Mouse (Mus musculus) gastrocnemius, postnatal 10 days (tissue): ENCODE data around the gene Nfkbia. TPM values are rescaled to one million over a fixed set of nuclear protein-coding genes. Genes with fewer than 3 reads are reported as not detected.

ENCODE experiments used
- DNase-seq: peaks from one replicate; pipeline ENCODE4 v3.0.0; 2021; ENCODE audit warnings: mixed read lengths
- total RNA-seq, 2 experiments: library from RNA; stranded (reverse); gene quantifications; 2 replicates each; pipeline ENCODE4 v1.2.3; 2021

Nfkbia gene
- total RNA-seq, 2 experiments from 2014 or later = 24.8 to 38.1 TPM

DNA sequence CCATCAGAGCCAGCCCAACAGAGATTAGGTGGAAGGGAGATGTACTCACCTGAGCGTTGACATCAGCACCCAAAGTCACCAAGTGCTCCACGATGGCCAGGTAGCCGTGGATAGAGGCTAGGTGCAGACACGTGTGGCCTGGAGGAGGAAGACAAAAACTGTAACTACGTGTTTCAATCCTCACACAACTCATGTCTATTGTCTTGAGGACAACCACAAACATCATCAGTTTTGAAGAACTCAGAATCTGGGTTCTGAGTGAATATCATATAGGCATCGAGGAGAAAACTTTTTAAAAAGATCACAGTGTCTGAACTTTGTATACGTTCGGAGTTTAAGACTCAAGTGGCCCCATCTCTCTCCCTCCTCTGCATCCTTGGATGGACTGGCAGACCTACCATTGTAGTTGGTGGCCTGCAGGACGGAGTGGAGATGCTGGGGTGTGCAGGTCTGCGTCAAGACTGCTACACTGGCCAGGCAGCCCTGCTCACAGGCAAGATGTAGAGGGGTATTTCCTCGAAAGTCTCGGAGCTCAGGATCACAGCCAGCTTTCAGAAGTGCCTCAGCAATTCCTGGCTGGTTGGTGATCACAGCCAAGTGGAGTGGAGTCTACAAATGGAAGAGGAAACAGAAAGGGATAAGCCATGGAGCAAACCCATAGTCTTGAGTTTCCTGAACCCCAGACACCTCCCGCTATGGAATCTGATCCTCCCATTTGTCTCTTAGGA is 1.6 kb downstream of the Nfkbia start:
- no peak for DNase-seq

- no peak for DNase-seq
Observed at GRCm38 (mm10) chr12:55489986-55490721, 2.3 kb downstream of the Nfkbia start.

DNA sequence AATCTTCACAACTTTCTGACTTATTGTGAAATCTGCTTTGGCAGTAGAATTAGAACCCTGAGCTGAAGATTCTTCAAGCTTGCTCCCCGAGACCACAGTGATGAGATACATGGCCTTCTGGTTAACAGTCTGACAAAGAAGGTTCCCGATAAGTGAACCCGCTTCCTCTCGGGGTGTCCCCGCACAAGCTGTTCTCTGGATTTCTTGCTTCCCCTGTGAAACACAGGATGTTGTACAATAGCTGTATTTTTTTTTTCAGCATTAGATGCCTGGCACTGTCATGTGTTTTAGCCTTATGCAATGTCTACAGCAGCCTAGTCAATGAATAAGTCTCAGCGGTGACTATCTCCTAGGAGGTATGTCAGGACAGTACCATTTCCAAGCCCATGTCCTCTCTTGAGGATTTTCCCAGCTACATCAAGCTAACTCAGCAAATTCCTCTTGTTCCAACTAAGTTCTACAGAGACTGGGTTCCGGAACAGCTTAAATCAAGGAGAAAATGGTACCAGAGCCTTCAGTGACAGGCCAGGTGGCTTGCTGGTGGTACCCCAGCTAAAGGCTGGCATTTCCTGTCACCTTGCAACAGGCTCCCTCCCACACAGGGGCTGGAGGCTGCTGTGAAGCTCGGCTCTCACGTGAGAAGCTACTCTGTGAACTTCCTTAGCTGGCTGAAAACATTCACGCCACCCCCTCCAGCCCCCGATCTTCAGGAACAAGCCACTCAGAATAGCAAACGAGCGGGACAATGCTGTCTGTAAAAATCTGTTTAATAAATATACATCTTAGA is 3.6 kb downstream of the Nfkbia start:
- no peak for DNase-seq

GRCm38 (mm10) chr12:55487843-55488660 is 4.4 kb downstream of the Nfkbia start:
- no peak for DNase-seq

DNA sequence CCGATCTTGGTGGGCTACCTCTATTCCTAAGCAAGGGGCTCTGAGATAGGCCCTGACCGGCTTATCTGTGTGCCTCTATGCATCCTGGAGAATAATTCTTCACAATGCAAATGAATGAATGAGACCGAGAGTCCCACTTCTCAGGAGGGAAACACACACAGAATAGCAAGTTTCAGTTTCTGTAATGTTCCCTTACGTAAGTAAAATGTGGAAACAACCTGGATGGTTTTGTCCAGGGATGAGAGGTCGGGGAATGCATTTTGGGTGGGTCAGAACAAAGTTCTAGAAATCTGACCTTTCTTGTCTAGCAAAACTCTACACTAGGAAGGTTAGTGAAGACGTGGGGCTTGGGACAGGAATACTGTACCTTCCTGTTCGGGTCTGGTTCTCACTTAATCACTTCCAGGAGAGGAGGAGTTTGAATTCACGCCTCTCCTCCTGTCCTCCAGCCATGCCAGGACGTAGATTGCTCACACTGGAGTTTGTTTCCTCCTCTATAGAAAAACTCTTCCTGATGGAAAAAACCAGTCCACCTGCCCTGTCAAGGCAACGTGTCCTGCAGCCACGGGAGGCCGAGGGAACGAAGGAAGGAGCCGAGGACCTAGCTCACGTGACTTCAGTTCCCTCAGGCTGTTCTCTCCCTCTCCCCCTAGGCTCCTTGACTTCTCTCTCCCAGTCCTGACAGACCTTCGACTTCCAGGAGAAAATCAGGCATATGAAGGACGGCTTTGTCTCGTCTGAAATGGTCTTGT is 5.3 kb downstream of the Nfkbia start:
- DNase-seq = no peak

DNA sequence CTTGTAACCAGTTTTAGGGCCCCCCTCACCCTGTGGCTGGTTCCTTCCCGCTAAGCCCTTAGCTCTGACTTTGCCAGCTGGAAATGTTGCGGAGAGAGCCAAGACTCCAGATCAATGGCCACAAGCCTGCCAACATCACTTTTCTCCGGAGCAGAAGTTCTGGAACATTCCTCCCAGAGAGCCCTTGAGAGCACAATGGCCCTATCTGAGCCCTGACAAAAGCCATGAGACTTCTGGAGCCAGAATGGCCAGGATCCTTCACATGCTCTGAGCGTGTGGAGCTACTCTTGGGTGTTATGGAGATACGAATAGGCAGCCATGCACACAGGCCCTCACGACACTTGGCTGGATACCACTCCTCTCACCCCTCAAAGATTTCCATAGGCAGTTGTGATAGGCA is 7.6 kb downstream of the Nfkbia start:
- DNase-seq = no peak

- DNase-seq = no peak
Observed at GRCm38 (mm10) chr12:55484079-55484774, 8.2 kb downstream of the Nfkbia start.

DNA sequence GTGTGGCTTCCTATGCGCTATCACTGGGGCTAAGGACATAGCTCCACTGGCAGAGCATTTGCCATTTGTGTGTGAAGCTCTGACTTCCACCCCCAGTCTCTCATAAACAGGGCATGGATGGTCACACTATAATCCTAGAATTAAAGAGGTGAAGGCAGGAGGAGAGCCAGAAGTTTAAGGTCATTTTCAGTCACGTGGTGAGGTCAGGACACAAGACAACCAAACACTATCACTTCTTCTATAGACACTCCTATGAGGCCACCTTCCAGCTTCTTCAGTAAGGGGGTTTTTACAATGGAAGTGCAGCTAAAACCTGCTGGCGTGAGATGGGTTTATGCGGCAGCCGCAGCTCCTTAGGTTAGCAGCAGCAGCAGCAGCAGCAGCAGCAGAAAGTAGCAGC is 8.9 kb downstream of the Nfkbia start:
- DNase-seq = no peak

DNA sequence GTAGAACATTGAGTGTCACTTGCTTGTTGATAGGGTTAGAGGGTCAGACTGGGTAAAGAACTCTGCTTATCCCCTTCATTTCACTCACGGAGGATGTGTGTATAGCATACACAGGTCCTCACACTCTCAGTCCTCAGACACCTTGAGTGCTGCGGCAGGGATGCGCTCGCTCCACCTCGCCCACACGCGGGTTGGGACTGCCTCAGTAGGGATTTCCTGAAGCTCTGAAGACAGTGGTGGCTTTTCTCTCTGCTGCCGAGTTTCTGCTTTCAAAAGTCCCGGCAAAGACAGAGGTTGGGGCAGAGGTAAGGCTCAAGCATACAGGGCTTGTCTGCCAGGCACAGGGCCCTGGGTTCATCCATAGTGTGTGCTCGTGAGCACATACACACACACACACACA is 9.7 kb downstream of the Nfkbia start:
- DNase-seq = no peak

- no peak for DNase-seq
Observed at GRCm38 (mm10) chr12:55481739-55482138, 10.7 kb downstream of the Nfkbia start.

- no peak for DNase-seq
Observed at GRCm38 (mm10) chr12:55480471-55481153, 11.8 kb downstream of the Nfkbia start.

GRCm38 (mm10) chr12:55478901-55479300 is 13.5 kb downstream of the Nfkbia start:
- no peak for DNase-seq

- DNase-seq = no peak
Observed at GRCm38 (mm10) chr12:55474209-55474583, 18.3 kb downstream of the Nfkbia start.

- DNase-seq = peak; percentile 44
Observed at GRCm38 (mm10) chr12:55473250-55474208, 18.9 kb downstream of the Nfkbia start.

GRCm38 (mm10) chr12:55471344-55471743 is 21.1 kb downstream of the Nfkbia start:
- no peak for DNase-seq

DNA sequence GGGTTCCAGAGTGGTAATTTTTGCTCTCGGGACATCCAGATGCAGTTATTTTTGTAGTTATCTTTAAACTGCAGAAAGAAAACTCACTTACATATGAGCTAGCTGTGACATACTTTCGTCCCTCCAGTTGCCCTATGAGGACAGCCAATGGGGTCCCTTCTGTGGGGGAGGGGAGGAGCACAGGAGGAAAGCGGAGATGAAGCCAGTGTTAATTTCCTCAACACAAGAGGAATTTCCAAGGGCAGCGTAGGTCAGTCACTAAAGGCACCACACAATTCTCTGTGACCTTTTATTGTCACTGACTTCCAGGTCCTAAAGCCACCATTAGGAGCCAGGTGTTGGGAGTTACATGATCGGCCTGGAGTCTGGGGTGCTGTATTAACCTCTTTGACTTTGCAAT is 22.0 kb downstream of the Nfkbia start:
- no peak for DNase-seq

- no peak for DNase-seq
Observed at GRCm38 (mm10) chr12:55467331-55468180, 24.9 kb downstream of the Nfkbia start.

DNA sequence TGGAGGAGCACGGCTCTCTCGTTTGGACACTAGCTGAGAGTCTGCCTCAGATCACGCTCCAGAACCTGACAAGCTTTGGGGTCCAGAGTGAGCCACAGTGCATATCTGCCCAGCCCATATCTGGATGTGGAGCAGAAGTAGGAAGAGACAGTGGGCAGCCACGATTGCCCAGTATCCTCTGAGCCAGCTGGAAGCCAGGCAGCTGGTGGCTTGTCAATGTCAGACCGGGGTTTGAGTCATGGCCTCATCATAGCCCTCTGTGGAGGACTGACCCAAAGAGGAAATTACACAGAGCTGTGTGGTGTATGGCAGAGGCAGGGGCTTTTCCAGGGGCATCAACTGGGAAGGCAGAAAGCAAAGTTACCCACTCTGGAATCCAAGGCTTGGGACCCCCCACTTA is 25.6 kb downstream of the Nfkbia start:
- DNase-seq = no peak
